Mouse (Mus musculus) kidney, adult 2 months (tissue): ENCODE data around the gene Ryr1.

Experiments used
- CTCF ChIP-seq: fragments of 200-500 bp; conservative IDR thresholded peaks from 2 replicates; pipeline ENCODE4 v1.5.1; 2011; ENCODE audit warnings: low read depth, mild to moderate bottlenecking, control low read depth, low read length, moderate library complexity, mixed read lengths; ENCODE audit not compliant: insufficient read depth, insufficient read length
- POLR2A ChIP-seq: fragments of 200-500 bp; IDR thresholded peaks from one replicate; pipeline ENCODE4 v1.6.1; 2011; ENCODE audit warnings: low read depth, low read length, control low read depth

- TF ChIP-seq CTCF (no peak), POLR2A (no peak)
Observed at GRCm38 (mm10) chr7:29075208-29075607, 49.8 kb downstream of the Ryr1 start.
